Mouse (Mus musculus) kidney, adult 9 months (tissue): Measurements from ENCODE around the gene Ccdc185.
A peak's percentile ranks its signal among the peaks of the same experiment; 100 is the strongest.

Source experiments
- DNase-seq: peaks from one replicate; pipeline ENCODE4 v3.0.0; 2022

Ccdc185 gene

DNA sequence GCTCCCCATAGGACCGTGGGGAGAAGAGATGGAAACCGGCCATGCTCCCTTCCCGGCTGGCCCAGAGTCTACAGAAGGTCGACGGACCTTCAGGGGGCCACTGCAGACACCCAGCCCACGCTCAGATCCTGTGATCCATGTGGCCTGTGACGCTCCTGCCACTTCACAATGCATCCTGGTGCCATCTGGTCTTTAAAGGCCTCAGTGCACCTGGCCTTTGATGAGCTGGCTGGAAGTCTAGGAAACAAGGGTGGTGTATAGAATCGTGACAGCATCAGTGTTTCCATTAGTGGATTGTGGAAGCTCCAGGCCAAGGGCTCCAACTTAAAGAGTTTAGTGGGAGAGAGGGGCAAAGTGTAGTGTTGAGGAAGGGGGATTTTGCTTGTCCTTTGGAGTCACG lies at the start of gene Ccdc185:
Gene Ccdc185, minus strand, starts transcription at position 101 of the 400 bp plus-strand sequence.
- DNase-seq, result no peak

DNA sequence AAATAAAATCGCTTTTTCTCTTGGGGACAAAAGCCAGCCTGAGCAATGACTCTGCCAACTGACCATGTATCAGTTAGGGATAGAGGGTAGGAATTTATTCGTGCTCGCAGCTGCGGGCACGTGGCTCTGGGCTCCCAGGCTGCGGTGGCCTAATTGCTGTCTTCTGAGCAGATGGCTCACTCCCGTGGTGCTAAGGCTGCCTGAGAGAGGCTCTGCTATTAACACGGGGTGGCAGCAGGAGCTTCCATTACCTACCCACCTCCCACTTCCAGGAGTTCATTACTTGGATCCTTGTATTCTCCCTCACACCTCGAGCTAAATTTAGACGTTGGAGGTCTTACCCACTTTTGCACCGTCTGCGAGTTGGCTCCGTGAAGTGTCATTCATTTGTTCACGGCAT lies 48.1 kb upstream of the Ccdc185 start:
- DNase-seq, result no peak

- no peak for DNase-seq
These were observed 45.6 kb upstream of the Ccdc185 start for GRCm38 (mm10) chr1:182794628-182795027.

DNA sequence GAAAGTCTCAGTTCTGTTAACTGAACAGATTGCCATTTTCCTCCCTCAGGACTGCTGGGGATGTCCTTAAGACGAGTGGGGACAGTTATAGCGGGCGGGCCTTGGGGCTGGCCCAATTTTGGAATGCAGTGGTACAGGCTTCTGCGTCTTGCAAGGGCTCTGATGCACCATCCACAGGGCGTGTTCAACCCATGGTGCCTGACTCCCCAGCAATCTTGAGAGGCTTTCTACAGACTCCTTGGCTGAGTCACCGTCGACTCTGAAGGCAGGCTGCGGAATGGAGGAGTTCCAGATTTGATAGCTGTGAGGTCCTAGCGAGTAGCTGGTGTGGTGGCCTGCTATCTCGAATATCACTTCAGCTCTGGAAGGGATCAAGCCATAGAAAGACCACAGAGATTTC lies 45.2 kb upstream of the Ccdc185 start:
- no peak for DNase-seq

DNA sequence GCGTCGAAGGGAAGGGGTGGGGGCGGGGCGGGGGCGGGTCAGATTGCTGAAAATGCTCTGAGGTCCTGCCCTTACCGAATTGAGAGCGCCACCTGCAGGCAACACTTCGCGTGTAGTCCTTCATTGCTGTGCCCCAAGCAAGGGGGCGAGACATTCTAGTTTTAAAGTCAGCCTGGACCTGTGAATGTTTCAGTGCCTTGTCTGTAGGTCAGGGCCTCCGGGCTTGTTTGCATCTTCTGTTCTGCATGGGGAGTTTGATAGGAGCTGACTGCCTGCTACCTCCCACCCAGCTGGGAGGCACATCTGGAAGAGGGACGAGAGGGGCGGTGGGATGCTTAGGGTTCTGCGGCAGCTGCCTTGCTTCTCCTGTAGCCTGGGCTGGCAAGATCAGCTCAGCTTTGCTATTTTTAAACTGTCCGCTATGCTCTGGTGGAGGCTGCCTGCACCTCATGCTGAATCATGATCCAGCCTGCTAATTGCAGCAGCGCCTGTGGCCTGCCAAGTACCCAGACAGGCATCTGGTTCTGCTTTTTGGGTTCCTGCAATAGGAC lies 43.6 kb upstream of the Ccdc185 start:
- peak; percentile 67 for DNase-seq

DNA sequence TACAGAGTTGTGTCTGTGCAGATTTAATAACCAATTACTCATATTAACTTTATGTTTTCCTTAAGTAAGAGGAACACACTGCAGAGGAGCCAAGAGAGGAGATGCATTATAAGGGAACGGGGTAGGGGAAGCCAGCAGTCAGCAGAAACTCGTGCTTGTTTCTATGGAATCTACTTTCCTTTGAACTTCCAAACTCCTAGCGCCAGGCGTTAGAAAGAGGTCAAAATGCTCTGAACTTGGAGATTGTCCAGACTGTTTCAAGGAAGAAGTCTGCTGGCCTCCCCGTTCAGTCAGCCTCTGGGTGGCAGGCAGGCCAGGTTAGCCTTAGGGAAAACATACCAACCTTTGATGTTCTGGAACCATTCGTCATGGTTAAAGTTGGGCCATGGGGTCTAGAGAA lies 39.9 kb upstream of the Ccdc185 start:
- no peak for DNase-seq

GRCm38 (mm10) chr1:182787030-182787429 lies 38.0 kb upstream of the Ccdc185 start:
- no peak for DNase-seq

GRCm38 (mm10) chr1:182785504-182785903 lies 36.5 kb upstream of the Ccdc185 start:
- no peak for DNase-seq

DNA sequence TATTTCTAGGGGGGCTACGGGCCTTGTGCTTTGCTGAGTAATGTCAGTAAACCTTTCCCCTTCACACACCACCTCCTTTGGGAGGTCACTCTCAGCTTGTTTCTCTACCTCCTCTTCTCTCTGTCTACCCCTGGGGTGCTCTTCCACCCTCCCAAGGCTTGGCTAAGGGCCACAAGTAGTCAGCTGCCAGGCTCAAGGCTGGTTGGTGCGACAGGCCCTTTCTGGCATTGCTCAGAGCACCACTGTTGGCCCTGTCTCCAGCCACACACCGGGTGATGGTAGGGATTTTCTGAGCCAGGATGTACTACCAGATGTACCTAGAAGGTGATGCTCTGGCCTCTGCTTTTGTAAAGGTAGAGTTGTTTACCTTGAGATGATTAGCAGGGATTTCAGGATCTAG lies 35.8 kb upstream of the Ccdc185 start:
- DNase-seq, result no peak

GRCm38 (mm10) chr1:182783774-182784173 lies 34.8 kb upstream of the Ccdc185 start:
- no peak for DNase-seq

DNA sequence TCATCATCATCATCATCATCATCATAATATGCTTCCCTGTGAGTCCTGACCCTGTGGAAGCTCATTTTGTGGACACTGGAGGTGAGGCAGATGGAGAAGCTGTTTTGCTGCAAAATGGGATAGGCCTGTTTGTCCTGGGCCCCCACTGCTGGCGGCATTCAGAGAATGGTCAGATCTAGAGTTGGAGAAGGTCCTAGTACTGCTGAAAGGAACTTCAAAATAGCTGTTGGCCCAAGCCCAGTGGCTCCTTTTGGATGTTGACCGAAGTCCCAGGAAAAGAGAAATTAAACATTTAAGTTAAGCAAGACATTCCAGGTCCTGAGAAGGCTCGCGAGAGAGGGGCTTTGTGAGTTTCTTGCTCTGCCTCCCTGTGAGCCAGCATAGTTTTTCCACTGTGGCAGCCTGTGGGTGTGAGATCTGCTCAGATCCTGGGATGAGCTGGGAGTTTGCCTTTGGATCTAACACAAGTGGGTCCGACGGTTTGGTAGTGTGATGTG lies 30.1 kb upstream of the Ccdc185 start:
- DNase-seq, result no peak

- DNase-seq, result no peak
These were observed 29.2 kb upstream of the Ccdc185 start for GRCm38 (mm10) chr1:182778225-182778624.

DNA sequence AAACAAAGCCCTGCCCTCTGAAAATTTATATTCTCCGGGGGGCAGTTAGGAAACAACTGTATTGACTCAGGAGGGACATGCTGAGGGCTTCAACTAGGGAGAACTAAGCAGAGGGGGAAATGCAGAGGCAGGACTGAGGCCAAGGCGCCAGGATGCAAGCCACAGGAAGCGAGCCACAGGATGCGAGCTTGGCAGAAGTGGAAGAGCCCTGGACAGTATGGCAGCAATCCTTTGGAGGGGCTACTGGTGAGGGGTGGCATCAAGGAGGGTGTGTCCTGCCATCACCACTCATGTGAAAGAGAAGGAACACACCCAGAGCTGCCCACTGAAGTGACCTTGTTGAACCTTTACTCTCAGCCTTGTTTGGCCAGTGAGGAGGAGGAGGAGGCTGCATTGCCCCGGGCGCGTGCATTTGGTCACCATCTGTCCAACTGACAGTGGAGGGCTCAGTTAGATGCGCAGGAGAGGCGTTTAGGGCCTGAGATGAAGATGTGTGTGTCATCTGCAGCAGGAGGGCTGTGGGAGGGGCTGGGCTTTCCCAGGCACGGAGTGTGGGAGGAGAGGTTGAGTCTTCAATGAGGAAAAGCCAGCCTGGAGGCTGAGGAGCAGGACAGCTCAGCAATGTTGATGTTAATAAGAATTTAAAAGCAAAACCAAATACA lies 27.9 kb upstream of the Ccdc185 start:
- no peak for DNase-seq

- no peak for DNase-seq
These were observed 26.6 kb upstream of the Ccdc185 start for GRCm38 (mm10) chr1:182775576-182775975.

GRCm38 (mm10) chr1:182764541-182765281 lies 15.7 kb upstream of the Ccdc185 start:
- DNase-seq, result no peak

GRCm38 (mm10) chr1:182763716-182764461 lies 14.9 kb upstream of the Ccdc185 start, which contains the start of gene Susd4:
Gene Susd4 (plus strand): TSS chr1:182763860.
- peak; percentile 23 for DNase-seq

GRCm38 (mm10) chr1:182763191-182763715 lies 14.3 kb upstream of the Ccdc185 start:
- no peak for DNase-seq

- no peak for DNase-seq
These were observed 9.8 kb upstream of the Ccdc185 start for GRCm38 (mm10) chr1:182758783-182759182.

- no peak for DNase-seq
These were observed 5.9 kb upstream of the Ccdc185 start for GRCm38 (mm10) chr1:182754865-182755264.

- no peak for DNase-seq
These were observed 4.7 kb upstream of the Ccdc185 start for GRCm38 (mm10) chr1:182753694-182754093.

- no peak for DNase-seq
These were observed 2.3 kb upstream of the Ccdc185 start for GRCm38 (mm10) chr1:182751301-182751700.

GRCm38 (mm10) chr1:182747834-182748233 lies 1.1 kb downstream of the Ccdc185 start:
- DNase-seq, result no peak

GRCm38 (mm10) chr1:182747081-182747480 lies 1.9 kb downstream of the Ccdc185 start:
- no peak for DNase-seq
